Mouse (Mus musculus) small intestine, adult 2 months (tissue): ENCODE results near the gene Tssk6.

Source experiments
- CTCF ChIP-seq: fragments of 200-500 bp; IDR thresholded peaks from 2 replicates; pipeline ENCODE4 v1.5.1; 2012; ENCODE audit warnings: low read depth, mild to moderate bottlenecking, control low read depth, inconsistent platforms, low read length, moderate library complexity, mixed read lengths; ENCODE audit not compliant: insufficient replicate concordance, insufficient read length; ENCODE audit errors: extremely low read depth
- POLR2A ChIP-seq: fragments of 200-500 bp; IDR thresholded peaks from 2 replicates; pipeline ENCODE4 v1.6.1; 2012; ENCODE audit warnings: low read depth, mild to moderate bottlenecking, control low read depth, inconsistent platforms, low read length, moderate library complexity

DNA sequence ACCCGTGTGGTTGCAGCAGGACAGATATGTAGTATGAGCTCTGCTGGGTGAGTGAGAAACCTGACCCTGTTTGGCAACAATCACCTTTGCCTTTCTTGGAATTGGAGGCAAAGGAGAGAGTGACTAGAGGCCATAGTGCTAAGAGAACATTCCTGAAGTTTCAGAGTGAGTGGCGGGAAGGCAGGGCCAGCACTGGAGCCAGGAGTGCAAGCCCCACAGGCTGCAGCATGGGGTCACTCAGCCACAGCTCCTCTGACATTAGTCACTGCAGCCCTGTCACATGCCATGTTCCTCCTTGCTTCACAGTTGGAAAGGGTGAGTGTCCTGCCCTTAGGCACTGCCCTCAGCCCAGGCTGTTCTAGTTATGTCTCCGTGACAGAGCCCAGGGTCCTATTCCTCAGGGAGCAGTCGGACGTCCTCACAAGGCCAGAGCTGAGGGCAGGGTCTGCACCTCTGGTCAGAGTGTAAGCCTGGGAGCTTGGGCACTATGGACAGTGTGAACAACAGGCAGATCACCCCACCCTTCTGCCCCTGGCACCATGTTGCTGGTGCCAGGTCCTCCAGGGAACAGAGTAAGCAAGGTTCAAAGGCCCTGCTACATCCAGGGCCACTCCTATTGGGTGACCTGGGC is 34.2 kb upstream of the Tssk6 start:
- TF ChIP-seq POLR2A (no peak), CTCF (no peak)
